Mouse (Mus musculus) olfactory bulb, adult 2 months (tissue): Measurements from ENCODE around the gene Klc2.

ENCODE experiments used
- CTCF ChIP-seq: fragments of 200-500 bp; IDR thresholded peaks from 2 replicates; pipeline ENCODE4 v1.5.1; 2012; ENCODE audit warnings: low read depth, mild to moderate bottlenecking, low read length, moderate library complexity; ENCODE audit not compliant: insufficient read depth
- POLR2A ChIP-seq: fragments of 200-500 bp; IDR thresholded peaks from 2 replicates; pipeline ENCODE4 v1.6.1; 2012; ENCODE audit warnings: mild to moderate bottlenecking, low read depth, low read length, moderate library complexity; ENCODE audit not compliant: insufficient read depth

DNA sequence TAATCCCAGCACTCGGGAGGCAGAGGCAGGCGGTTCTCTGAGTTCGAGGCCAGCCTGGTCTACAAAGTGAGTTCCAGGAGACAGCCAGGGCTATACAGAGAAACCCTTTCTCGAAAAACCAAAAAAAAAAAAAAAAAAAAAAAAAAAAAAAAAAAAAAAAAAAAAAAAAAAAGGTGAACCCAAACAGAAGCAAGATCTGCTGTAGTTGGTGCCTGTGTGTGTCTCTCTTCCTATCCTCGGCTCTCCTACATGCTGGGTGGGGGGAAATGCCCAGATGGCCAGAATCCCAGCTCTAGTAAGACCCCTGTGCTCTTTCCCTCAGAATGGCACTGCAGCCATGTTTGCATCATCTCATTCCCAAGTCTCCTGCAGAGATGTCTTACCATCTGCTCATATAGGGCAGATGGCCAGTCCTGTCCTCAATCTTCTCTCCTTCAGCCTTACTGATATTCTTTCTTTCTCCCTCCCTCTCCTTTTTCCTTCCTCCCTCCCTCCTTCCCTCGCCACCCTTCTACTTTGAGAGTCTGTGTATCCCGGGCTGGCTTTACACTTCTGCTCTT lies 5.8 kb upstream of the Klc2 start:
- TF ChIP-seq CTCF (no peak), POLR2A (no peak)
